Mouse (Mus musculus) kidney, embryonic 14.5 days (tissue): ENCODE measurements at regions not wholly inside any gene's neighbourhood (a gene's known extent, or its start where the extent isn't known, plus 50 kb on each side); places are given as distances from the start of the nearest gene placed in this dataset.

Experiments
- ATAC-seq: fragments of 200-750 bp; cut with Nextera tagmentation; 2 replicates; pipeline ENCODE4 v1.8.0; 2017; ENCODE audit warnings: moderate number of reproducible peaks, mild to moderate bottlenecking, moderate TSS enrichment, moderate library complexity; ENCODE audit not compliant: low FRiP score, low TSS enrichment
- H3K27ac ChIP-seq: fragments of 300-500 bp; sonication (generic); 2 replicates; pipeline ENCODE4 v1.5.1; 2014; ENCODE audit warnings: low read depth, mild to moderate bottlenecking, low read length, moderate library complexity, mixed read lengths
- H3K27me3 ChIP-seq: fragments of 300-500 bp; sonication (generic); 2 replicates; pipeline ENCODE4 v1.6.1; 2014; ENCODE audit warnings: mild to moderate bottlenecking, low read length; ENCODE audit not compliant: control insufficient read depth, insufficient read depth
- H3K36me3 ChIP-seq: fragments of 300-500 bp; sonication (generic); 2 replicates; pipeline ENCODE4 v1.6.1; 2014; ENCODE audit warnings: low read length, mixed read lengths; ENCODE audit not compliant: control insufficient read depth, insufficient read depth
- H3K4me1 ChIP-seq: fragments of 300-500 bp; sonication (generic); 2 replicates; pipeline ENCODE4 v1.6.1; 2014; ENCODE audit warnings: low read length, mixed read lengths; ENCODE audit not compliant: control insufficient read depth, insufficient read depth
- H3K4me2 ChIP-seq: fragments of 300-500 bp; sonication (generic); replicated peaks from 2 replicates; pipeline ENCODE4 v1.6.1; 2014; ENCODE audit warnings: low read depth, mild to moderate bottlenecking, low read length
- H3K4me3 ChIP-seq: fragments of 300-500 bp; sonication (generic); 2 replicates; pipeline ENCODE4 v1.5.1; 2014; ENCODE audit warnings: mild to moderate bottlenecking, low read length
- H3K9ac ChIP-seq: fragments of 300-500 bp; sonication (generic); 2 replicates; pipeline ENCODE4 v1.6.1; 2014; ENCODE audit warnings: low read depth, mild to moderate bottlenecking, low read length, moderate library complexity
- H3K9me3 ChIP-seq: fragments of 300-500 bp; sonication (generic); 2 replicates; pipeline ENCODE4 v1.6.1; 2016; ENCODE audit warnings: low read length; ENCODE audit not compliant: control insufficient read depth
- WGBS: fragments of 180-500 bp; shearing (Covaris S2); extraction: QIAGEN DNeasy Blood & Tissue Kit; methylation state at CpG from one replicate; pipeline ENCODE4 v1.1.7; 2014; 5-methylcytosine and 5-hydroxymethylcytosine counted together

DNA sequence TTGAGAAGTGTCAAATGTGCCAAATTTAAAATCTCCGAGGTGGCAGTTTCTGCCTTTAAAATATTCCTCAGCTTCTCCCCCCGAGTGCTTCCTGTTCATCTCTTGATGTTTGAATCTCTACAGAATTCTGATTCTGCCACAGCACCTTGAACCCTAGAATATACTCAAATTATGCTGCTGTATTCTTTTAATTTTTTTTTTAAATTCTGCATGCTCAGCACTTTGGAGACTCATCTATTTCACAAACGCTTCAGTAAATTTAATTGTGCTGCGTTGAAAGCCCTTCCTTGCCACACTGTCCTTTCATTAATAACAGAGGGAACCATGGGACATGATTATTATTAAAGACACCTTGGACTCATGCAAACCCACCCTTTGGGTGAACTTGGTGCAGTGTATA lies 408.8 kb upstream of the Ubash3b start:
- WGBS: 86% methylated on average over 4 of the region's 4 CpGs

DNA sequence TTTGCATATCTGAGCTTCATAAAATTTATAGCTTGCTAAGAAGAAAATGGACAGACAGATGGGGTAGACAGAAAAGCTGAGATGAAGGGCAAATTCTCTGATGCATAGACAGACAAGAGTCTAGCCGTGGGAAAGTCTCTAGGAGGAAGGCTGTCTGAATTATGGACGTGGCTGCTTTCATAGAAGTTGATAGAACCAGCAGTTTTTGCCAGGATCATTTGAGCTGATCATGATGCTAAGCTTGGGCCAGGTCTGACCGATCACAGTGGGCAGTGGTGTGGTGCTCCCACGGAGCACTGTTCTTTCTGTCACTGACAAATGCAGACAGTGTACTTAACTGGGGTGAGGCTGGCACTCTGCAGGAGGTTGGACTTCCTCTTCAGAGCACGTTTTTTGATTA lies 405.0 kb upstream of the Ubash3b start:
- no peaks in the 10 kb centered on the region for H3K4me1 ChIP-seq
- no peaks in the 10 kb centered on the region for H3K27me3 ChIP-seq
- H3K36me3 ChIP-seq: no peaks in the 10 kb centered on the region
- H3K4me3 ChIP-seq: no peak overlapping the region
- no peak overlapping the region for H3K4me2 ChIP-seq
- no peaks in the 10 kb centered on the region for H3K9me3 ChIP-seq
- ATAC-seq: no peak
- no peak overlapping the region for H3K27ac ChIP-seq
- H3K9ac ChIP-seq: no peak overlapping the region
- 81% methylated on average over 5 of the region's 5 CpGs for WGBS

More for the DNA sequence above, 408.8 kb upstream of the Ubash3b start:
- no peaks in the 10 kb centered on the region for H3K27me3 ChIP-seq
- H3K9me3 ChIP-seq: no peaks in the 10 kb centered on the region
- ATAC-seq: no peak
- no peak overlapping the region for H3K9ac ChIP-seq
- no peak overlapping the region for H3K27ac ChIP-seq
- no peak overlapping the region for H3K4me2 ChIP-seq
- H3K4me1 ChIP-seq: no peaks in the 10 kb centered on the region
- no peak overlapping the region for H3K4me3 ChIP-seq
- H3K36me3 ChIP-seq: no peaks in the 10 kb centered on the region

DNA sequence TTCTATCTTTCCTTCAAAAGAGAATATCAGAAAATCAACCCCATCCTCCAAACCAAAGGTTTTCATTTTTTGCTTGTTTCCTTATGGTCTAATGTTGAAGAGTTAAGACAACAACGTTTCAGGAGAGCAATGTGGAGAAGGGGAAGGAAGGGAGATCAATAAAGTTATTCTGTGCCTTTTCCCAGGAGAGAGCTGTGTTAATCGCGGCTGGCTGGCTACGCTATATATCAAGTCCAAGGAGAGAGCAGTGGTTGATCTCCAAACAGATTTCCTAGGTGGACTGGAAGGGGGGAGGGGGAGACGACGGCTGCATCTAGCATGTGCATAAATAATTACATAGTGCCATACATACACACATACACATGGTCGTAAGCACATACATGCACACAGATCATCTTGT lies 404.3 kb upstream of the Ubash3b start:
- 68% methylated on average over 7 of the region's 7 CpGs for WGBS
- no peak for ATAC-seq
- no peaks in the 10 kb centered on the region for H3K9me3 ChIP-seq
- no peak overlapping the region for H3K4me2 ChIP-seq
- H3K4me3 ChIP-seq: no peak overlapping the region
- H3K27ac ChIP-seq: no peak overlapping the region
- H3K9ac ChIP-seq: no peak overlapping the region
- no peaks in the 10 kb centered on the region for H3K36me3 ChIP-seq
- H3K27me3 ChIP-seq: no peaks in the 10 kb centered on the region
- H3K4me1 ChIP-seq: no peaks in the 10 kb centered on the region

DNA sequence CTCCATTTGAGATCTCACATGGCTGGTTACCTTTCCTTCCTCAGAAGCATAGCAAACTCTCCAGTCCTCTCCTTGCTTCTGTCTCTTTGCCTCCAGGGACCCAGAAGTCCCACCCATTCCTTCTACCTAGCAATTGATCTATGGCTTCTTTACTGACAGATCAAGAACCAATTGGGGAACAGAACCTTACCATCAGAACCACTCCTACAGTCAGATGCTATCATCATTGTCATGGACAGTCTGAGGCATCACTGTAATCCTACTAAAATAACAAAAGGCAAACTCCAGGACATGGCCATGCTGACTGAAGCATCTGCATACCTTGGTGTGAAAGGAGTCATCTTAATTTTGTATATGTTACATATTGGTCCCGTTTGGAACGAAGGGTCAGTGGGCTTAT lies 401.9 kb upstream of the Ubash3b start:
- Histone ChIP-seq H3K27me3 (no peaks in the 10 kb centered on the region), H3K9me3 (no peaks in the 10 kb centered on the region), H3K36me3 (no peaks in the 10 kb centered on the region), H3K4me3 (no peak overlapping the region), H3K27ac (no peak overlapping the region), H3K9ac (no peak overlapping the region), H3K4me2 (no peak overlapping the region), H3K4me1 (no peaks in the 10 kb centered on the region)
- no peak for ATAC-seq
- 90% methylated on average over 2 of the region's 2 CpGs for WGBS

GRCm38 (mm10) chr9:41558456-41558855 lies 397.0 kb upstream of the Ubash3b start:
- Histone ChIP-seq H3K9ac (no peak overlapping the region), H3K4me2 (no peak overlapping the region), H3K27ac (no peak overlapping the region), H3K27me3 (no peaks in the 10 kb centered on the region), H3K36me3 (no peaks in the 10 kb centered on the region), H3K4me1 (peaks cover 3% of the 10 kb centered on the region; the same call in 1 of the 2 replicates), H3K9me3 (no peaks in the 10 kb centered on the region), H3K4me3 (no peak overlapping the region)
- no peak for ATAC-seq
- WGBS: 93% methylated on average over 3 of the region's 3 CpGs

DNA sequence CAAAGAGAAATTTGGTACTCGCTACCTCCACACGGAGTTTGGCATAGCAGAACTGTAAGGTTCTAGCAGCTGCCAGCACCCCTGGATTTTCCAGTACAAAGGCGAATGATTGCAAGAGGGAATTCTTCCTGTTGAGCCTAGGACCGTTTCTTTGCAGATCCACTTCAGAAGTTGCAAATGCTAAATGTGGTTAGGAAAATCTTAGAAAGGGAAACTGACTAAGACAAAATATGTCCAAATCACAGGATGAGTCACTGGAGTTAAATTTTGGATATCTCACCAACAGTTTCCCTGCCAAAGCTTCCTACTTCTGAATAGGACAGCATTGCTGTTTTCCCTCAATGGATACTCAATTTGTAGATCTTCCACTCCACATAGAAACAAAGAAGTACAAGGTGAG lies 395.4 kb upstream of the Ubash3b start:
- Histone ChIP-seq H3K27me3 (no peaks in the 10 kb centered on the region), H3K4me3 (no peak overlapping the region), H3K9ac (no peak overlapping the region), H3K36me3 (no peaks in the 10 kb centered on the region), H3K4me2 (no peak overlapping the region), H3K9me3 (no peaks in the 10 kb centered on the region), H3K27ac (no peak overlapping the region), H3K4me1 (peaks cover 3% of the 10 kb centered on the region; the same call in 1 of the 2 replicates)
- 93% methylated on average over 4 of the region's 4 CpGs for WGBS
- no peak for ATAC-seq

DNA sequence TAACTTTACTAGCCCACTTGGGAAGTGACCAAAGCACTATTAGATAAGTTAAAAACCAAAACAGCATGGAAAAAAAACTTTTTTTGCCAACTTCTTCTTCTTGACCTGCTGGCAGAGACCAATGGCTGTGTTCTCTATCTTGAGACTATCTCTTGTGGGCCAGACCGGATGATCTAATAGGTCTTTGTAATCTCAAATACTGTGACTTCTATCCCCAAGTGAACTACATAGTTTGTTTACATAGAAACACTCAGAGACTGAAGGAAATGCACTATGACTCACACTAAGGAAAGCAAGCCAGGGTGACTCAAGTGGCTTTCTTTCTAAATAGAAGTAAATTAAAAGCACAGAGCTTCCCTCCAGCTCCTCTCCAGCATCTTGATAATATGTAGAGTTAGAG lies 384.3 kb upstream of the Ubash3b start:
- no peak overlapping the region for H3K4me2 ChIP-seq
- H3K9ac ChIP-seq: no peak overlapping the region
- no peak overlapping the region for H3K27ac ChIP-seq
- WGBS: 55% methylated on average over 1 of the region's 1 CpGs
- no peaks in the 10 kb centered on the region for H3K27me3 ChIP-seq
- H3K4me3 ChIP-seq: no peak overlapping the region
- no peaks in the 10 kb centered on the region for H3K9me3 ChIP-seq
- no peaks in the 10 kb centered on the region for H3K36me3 ChIP-seq
- no peaks in the 10 kb centered on the region for H3K4me1 ChIP-seq
- ATAC-seq: no peak

DNA sequence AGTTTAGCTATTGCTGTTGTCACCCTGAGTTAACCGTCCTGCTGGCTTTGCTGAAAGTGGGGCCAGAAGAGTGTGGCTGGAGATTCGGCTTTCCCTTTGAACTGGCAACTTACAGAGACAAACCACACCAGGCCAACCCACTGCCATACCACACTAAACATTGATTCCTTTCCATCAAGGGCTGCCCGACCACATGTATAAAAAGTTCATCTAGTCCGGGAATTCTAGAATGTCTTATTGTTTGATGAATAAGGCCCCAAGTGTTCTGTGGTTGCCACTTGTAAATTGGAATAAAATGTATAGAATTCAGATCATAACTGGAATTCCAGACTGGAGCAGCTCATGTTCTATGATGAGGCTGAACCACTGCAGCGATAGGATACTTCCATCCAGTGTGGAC lies 381.0 kb upstream of the Ubash3b start:
- Histone ChIP-seq H3K9me3 (no peaks in the 10 kb centered on the region), H3K4me3 (no peak overlapping the region), H3K36me3 (no peaks in the 10 kb centered on the region), H3K4me1 (no peaks in the 10 kb centered on the region), H3K4me2 (no peak overlapping the region), H3K27ac (no peak overlapping the region), H3K9ac (no peak overlapping the region), H3K27me3 (no peaks in the 10 kb centered on the region)
- WGBS: 71% methylated on average over 5 of the region's 5 CpGs
- ATAC-seq: no peak

DNA sequence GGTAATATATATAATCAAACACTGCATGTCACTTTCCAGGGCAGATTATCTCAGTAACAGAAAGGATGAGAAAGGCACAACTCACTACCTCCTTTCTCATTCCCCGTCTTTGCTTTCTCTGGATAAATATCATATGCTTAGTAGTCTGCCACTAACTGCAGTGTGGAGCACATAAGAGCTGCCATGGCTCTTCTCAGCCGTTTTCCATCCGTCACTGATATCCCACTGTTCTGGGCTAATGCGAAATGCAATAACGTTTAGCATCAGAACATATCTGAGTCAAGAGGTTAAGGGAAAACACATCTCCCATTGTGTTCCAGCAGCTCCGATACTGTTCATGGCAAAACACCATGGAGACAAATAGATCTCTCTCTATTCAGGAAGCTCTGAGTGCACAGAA lies 379.8 kb upstream of the Ubash3b start:
- H3K4me1 ChIP-seq: no peaks in the 10 kb centered on the region
- no peak for ATAC-seq
- H3K9me3 ChIP-seq: no peaks in the 10 kb centered on the region
- no peaks in the 10 kb centered on the region for H3K27me3 ChIP-seq
- WGBS: 84% methylated on average over 6 of the region's 6 CpGs
- no peak overlapping the region for H3K4me2 ChIP-seq
- H3K36me3 ChIP-seq: no peaks in the 10 kb centered on the region
- H3K4me3 ChIP-seq: no peak overlapping the region
- no peak overlapping the region for H3K9ac ChIP-seq
- no peak overlapping the region for H3K27ac ChIP-seq

DNA sequence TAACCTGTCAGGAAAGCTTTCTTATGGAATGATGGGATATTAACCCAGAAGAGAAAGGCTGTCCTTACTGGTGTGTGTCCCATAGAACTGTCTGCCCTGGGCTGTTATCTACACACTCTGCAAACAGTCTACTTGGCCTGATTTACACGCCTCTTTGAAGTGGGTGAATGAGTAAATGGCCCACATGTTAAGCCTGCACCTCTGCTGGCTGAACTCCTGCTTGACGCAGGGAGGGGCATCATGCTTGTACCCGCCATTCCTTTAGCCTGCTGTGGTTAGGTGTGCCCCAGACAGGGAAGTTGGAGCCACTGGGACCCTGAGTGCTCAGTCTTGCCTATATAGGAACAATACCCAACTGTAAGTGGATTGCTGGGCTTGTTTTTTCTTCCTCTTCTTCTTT lies 371.3 kb upstream of the Ubash3b start:
- Histone ChIP-seq H3K27ac (no peak overlapping the region), H3K27me3 (no peaks in the 10 kb centered on the region), H3K4me3 (no peak overlapping the region), H3K9ac (no peak overlapping the region), H3K9me3 (no peaks in the 10 kb centered on the region), H3K4me1 (no peaks in the 10 kb centered on the region), H3K36me3 (no peaks in the 10 kb centered on the region), H3K4me2 (no peak overlapping the region)
- ATAC-seq: no peak; the same call in 1 of the 2 replicates
- 42% methylated on average over 3 of the region's 3 CpGs for WGBS
